ENCODE assay signal across 9 mouse cellular contexts in genomic region chr11:94225985-94226384, GRCm38 (mm10). TPM values are rescaled to one million over a fixed set of nuclear protein-coding genes. Genes with fewer than 3 reads are reported as not detected.
A peak's percentile ranks its signal among the peaks of the same experiment; 100 is the strongest.
DNase-seq lines count a peak whose midpoint lies in the region; ATAC-seq and TF ChIP-seq lines count a peak whose summit lies in the region.
"Had no signal": no experiment of that assay in that cellular context is flagged by ENCODE, and none has a peak within 500 bp of the region (broad histone marks: within the 10 kb centered on the region; RNA-seq: fewer than 3 reads in every experiment).

No protein-coding gene starts in this region.

- intact Hi-C loops in left cerebral cortex, postnatal 36 days (cut with DNase I) = loop anchor here (2.0 kb wide), 1 partner anchor 97 kb away; no protein-coding TSS in a partner anchor
- intact Hi-C loops in left cerebral cortex, postnatal 25 days (cut with DNase I) = loop anchor here (2.0 kb wide), 1 partner anchor 93 kb away; no protein-coding TSS in a partner anchor

- no peak overlapping the region for H3K27ac ChIP-seq in MEL (ENCODE audit: control insufficient read depth, low read depth, low read length)
- peak overlapping the region; percentile 36 for H3K27ac ChIP-seq in heart, embryonic 16.5 days (ENCODE audit: low read length)

- H3K4me3 ChIP-seq in MEL (ENCODE audit: control insufficient read depth in 1 of 2, insufficient read depth in 1 of 2, low read depth in 2 of 2, low read length in 2 of 2) = peak overlapping the region in 1 of 2 experiments; percentile 23; a peak in 1 of 4 replicates
- H3K4me3 ChIP-seq in heart, embryonic 16.5 days (ENCODE audit: low read length) = no peak overlapping the region

- TF ChIP-seq POLR2A in MEL (IDR thresholded peaks at IDR 0.05; ENCODE audit: control insufficient read depth in 1 of 2, insufficient read depth in 1 of 2, low read depth in 1 of 2, low read length in 2 of 2, poor library complexity in 1 of 2) = no peak

- peak overlapping the region; percentile 45 for H3K4me2 ChIP-seq in heart, embryonic 16.5 days (ENCODE audit: low read depth, low read length)

- 12% methylated on average over 7 of the region's 7 CpGs for WGBS in heart, embryonic 16.5 days

- H3K9me3 ChIP-seq in MEL (replicated peaks; ENCODE audit: insufficient read depth, low read length) = no peaks in the 10 kb centered on the region
- H3K9me3 ChIP-seq in heart, embryonic 16.5 days (replicated peaks; ENCODE audit: control insufficient read depth, low read length) = no peaks in the 10 kb centered on the region

- peak; percentile 93 for ATAC-seq in common myeloid progenitor, adult 5-6 weeks (replicated peaks; ENCODE audit: low read depth, poor library complexity, severe bottlenecking)
- ATAC-seq in heart, embryonic 16.5 days (replicated peaks; ENCODE audit: extremely low read depth, insufficient read depth, low FRiP score) = peak; percentile 51

- H3K9ac ChIP-seq in MEL (ENCODE audit: control insufficient read depth, low read depth, low read length, poor library complexity, severe bottlenecking) = no peak overlapping the region
- H3K9ac ChIP-seq in heart, embryonic 16.5 days (ENCODE audit: low read length) = peak overlapping the region; percentile 51

- H3K27me3 ChIP-seq in MEL (ENCODE audit: control insufficient read depth in 1 of 2, insufficient read depth in 2 of 2, low read length in 2 of 2) = peaks cover 1 to 6% of the 10 kb centered on the region in 2 experiments; a peak in 3 of 4 replicates
- H3K27me3 ChIP-seq in heart, embryonic 16.5 days (ENCODE audit: control insufficient read depth, insufficient read depth, low read length) = no peaks in the 10 kb centered on the region

- no peak for TF ChIP-seq EP300 in MEL (IDR thresholded peaks at IDR 0.05; ENCODE audit: low read depth in 1 of 2, low read length in 2 of 2)

- peak; percentile 40 to 52 for DNase-seq in left cerebral cortex, adult 18-20 months (ENCODE audit: low spot score in 2 of 2)
- DNase-seq in left cerebral cortex, postnatal 36 days (ENCODE audit: low spot score in 2 of 2) = no peak
- DNase-seq in MEL (ENCODE audit: low read depth, low spot score) = peak; percentile 75
- DNase-seq in left cerebral cortex, postnatal 25 days (ENCODE audit: low spot score in 2 of 2) = peak; percentile 52 to 76
- DNase-seq in naive thymus-derived CD4-positive, alpha-beta T cell, adult 2 months (ENCODE audit: low read depth) = peak; percentile 81
- no peak for DNase-seq in spleen, adult 12 weeks (ENCODE audit: low spot score)

- H3K36me3 ChIP-seq in MEL (ENCODE audit: control insufficient read depth in 1 of 2, insufficient read depth in 2 of 2, low read length in 2 of 2) = peaks cover 0 to 3% of the 10 kb centered on the region in 2 experiments; a peak in 1 of 4 replicates
- no peaks in the 10 kb centered on the region for H3K36me3 ChIP-seq in heart, embryonic 16.5 days (ENCODE audit: control insufficient read depth, insufficient read depth)

- H3K79me2 ChIP-seq in MEL (ENCODE audit: control insufficient read depth, insufficient read depth, low read length, poor library complexity) = no peaks in the 10 kb centered on the region

- TF ChIP-seq CTCF in MEL (IDR thresholded peaks at IDR 0.05 in 2 of 3, conservative IDR thresholded peaks at IDR 0.05 in 1 of 3; ENCODE audit: control insufficient read depth in 1 of 3, insufficient read depth in 1 of 3, low read depth in 2 of 3, low read length in 3 of 3, poor library complexity in 1 of 3, severe bottlenecking in 1 of 3) = peak; percentile 47 to 89 (median 60)

- peak; percentile 78 for TF ChIP-seq RAD21 in MEL (IDR thresholded peaks at IDR 0.05; ENCODE audit: low read depth, low read length)

- H3K4me1 ChIP-seq in MEL (ENCODE audit: control insufficient read depth in 1 of 2, insufficient read depth in 2 of 2, low read length in 2 of 2) = peaks cover 0 to 8% of the 10 kb centered on the region in 2 experiments; a peak in 2 of 4 replicates
- peaks cover 30% of the 10 kb centered on the region for H3K4me1 ChIP-seq in heart, embryonic 16.5 days (ENCODE audit: control insufficient read depth, insufficient read depth, low read length)

TF ChIP-seq in MEL, 35 proteins besides CTCF, POLR2A, EP300 and RAD21:
- no peak for TF ChIP-seq UBTF (IDR thresholded peaks at IDR 0.05; ENCODE audit: borderline replicate concordance, insufficient read depth, low read depth, low read length)
- 0 out of 2 replicates have a peak, but pooled peaks have one; percentile 5 for TF ChIP-seq TCF12 (IDR thresholded peaks at IDR 0.05; ENCODE audit: low read depth, low read length)
- peak; percentile 81 for TF ChIP-seq SMC3 (IDR thresholded peaks at IDR 0.05; ENCODE audit: low read depth, low read length)
- TF ChIP-seq ZC3H11A (IDR thresholded peaks at IDR 0.05; ENCODE audit: low read depth, low read length) = peak; percentile 78
- TF ChIP-seq RCOR1 (IDR thresholded peaks at IDR 0.05; ENCODE audit: low read depth, low read length) = no peak
- 0 out of 2 replicates have a peak, but pooled peaks have one; percentile 43 for TF ChIP-seq MAZ (IDR thresholded peaks at IDR 0.05; ENCODE audit: low read depth, low read length)
- no peak for TF ChIP-seq USF2 (IDR thresholded peaks at IDR 0.05; ENCODE audit: borderline replicate concordance in 1 of 2, insufficient read depth in 1 of 2, low read depth in 1 of 2, low read length in 2 of 2)
- TF ChIP-seq USF1 (IDR thresholded peaks at IDR 0.05; ENCODE audit: low read depth, low read length) = peak; percentile 42; the same call in 1 of the 2 replicates
- TF ChIP-seq SIN3A (IDR thresholded peaks at IDR 0.05; ENCODE audit: low read length) = peak; percentile 46; the same call in 1 of the 2 replicates
- TF ChIP-seq GATA1 (IDR thresholded peaks at IDR 0.05; ENCODE audit: low read depth, low read length) = no peak
- no peak for TF ChIP-seq ZNF384 (IDR thresholded peaks at IDR 0.05; ENCODE audit: low read depth, low read length)

RNA-seq across cellular contexts. Expression of gene Tob1, which starts 14.7 kb away (rescaled TPM):
- 10 to 100 TPM; 40.6 to 42.1 TPM for total RNA-seq in left cerebral cortex, adult 18-20 months (2021)
- 10 to 100 TPM; 37.5 to 51.4 TPM for total RNA-seq in left cerebral cortex, postnatal 36 days (2021)
- total RNA-seq in MEL (2012; rRNA removed) = 2.4 and 3.4 TPM in 2 replicates
- polyA plus RNA-seq in MEL (2012; ENCODE audit: insufficient read depth in 1 of 2, insufficient read length in 2 of 2, low read depth in 1 of 2, low replicate concordance in 2 of 2, missing spikeins in 1 of 2) = 1 to 10 TPM in 1 of 2 experiments, not detected in 1; 7.5 TPM
- total RNA-seq in common myeloid progenitor, adult 5-6 weeks (2017) = 8.6 and 10.3 TPM in 2 replicates
- polyA plus RNA-seq in heart, embryonic 16.5 days (2015; fragmentation: Nextera tagmentation; extraction: Ambion mirVana) = 35.7 and 41.2 TPM in 2 replicates
- 10 to 100 TPM; 38.2 to 43.9 TPM for total RNA-seq in left cerebral cortex, postnatal 25 days (2021)

RNA-seq across cellular contexts. Expression of gene Wfikkn2, which starts 19.8 kb away (rescaled TPM):
- 1 to 10 TPM; 1.8 to 2.2 TPM for total RNA-seq in left cerebral cortex, adult 18-20 months (2021)
- 1 to 10 TPM; 1.3 to 1.5 TPM for total RNA-seq in left cerebral cortex, postnatal 36 days (2021)
- not detected in 2 replicates for total RNA-seq in MEL (2012; rRNA removed)
- polyA plus RNA-seq in MEL (2012; ENCODE audit: insufficient read depth in 1 of 2, insufficient read length in 2 of 2, low read depth in 1 of 2, low replicate concordance in 2 of 2, missing spikeins in 1 of 2) = not detected
- 0.41 and 0.58 TPM in 2 replicates for total RNA-seq in common myeloid progenitor, adult 5-6 weeks (2017)
- 3.1 and 3.7 TPM in 2 replicates for polyA plus RNA-seq in heart, embryonic 16.5 days (2015; fragmentation: Nextera tagmentation; extraction: Ambion mirVana)
- total RNA-seq in left cerebral cortex, postnatal 25 days (2021) = 1 to 10 TPM; 1.6 to 2.3 TPM

RNA-seq across cellular contexts. Expression of gene Gm21885, which starts 55.7 kb away (rescaled TPM):
- not detected for total RNA-seq in left cerebral cortex, adult 18-20 months (2021)
- not detected for total RNA-seq in left cerebral cortex, postnatal 36 days (2021)
- total RNA-seq in MEL (2012; rRNA removed) = not detected in 2 replicates
- polyA plus RNA-seq in MEL (2012; ENCODE audit: insufficient read depth in 1 of 2, insufficient read length in 2 of 2, low read depth in 1 of 2, low replicate concordance in 2 of 2, missing spikeins in 1 of 2) = under 1 TPM in 1 of 2 experiments, not detected in 1; 0.74 TPM
- total RNA-seq in common myeloid progenitor, adult 5-6 weeks (2017) = not detected in 2 replicates
- not detected in 2 replicates for polyA plus RNA-seq in heart, embryonic 16.5 days (2015; fragmentation: Nextera tagmentation; extraction: Ambion mirVana)
- total RNA-seq in left cerebral cortex, postnatal 25 days (2021) = not detected
- polyA plus RNA-seq: gonadal fat pad, adult 2 months had no signal

Comparison
In these comparisons a context has a peak if more than half of its experiments do, and no peak if none do; other contexts are left out.
1. DNase-seq: peak in left cerebral cortex, adult 18-20 months (2 of 2), MEL (single experiment), left cerebral cortex, postnatal 25 days (2 of 2) and naive thymus-derived CD4-positive, alpha-beta T cell, adult 2 months (single experiment); none in left cerebral cortex, postnatal 36 days (0 of 2) and spleen, adult 12 weeks (single experiment).